Mouse (Mus musculus): Measurements from ENCODE around the gene Txndc5.

GRCm38 (mm10) chr13:38513921-38514320 is 14.7 kb downstream of the Txndc5 start:
- TF ChIP-seq CTCF (IDR thresholded peaks at IDR 0.05; ENCODE audit: low read depth, low read length), result no peak
- no peak for TF ChIP-seq POLR2A (IDR thresholded peaks at IDR 0.05; ENCODE audit: extremely low read depth, insufficient read depth, low read length)
